Mouse (Mus musculus) adrenal gland, adult (tissue): ENCODE results near the gene Arl16.
"Not testable (repeated sequence)": the region's sequence is repeated elsewhere in the genome, so short reads cannot be mapped to it uniquely, and the experiment has no call there.

Experiments used
- DNase-seq, 2 experiments: peaks; one replicate each; pipeline ENCODE4 v3.0.0; 2022 to 2023; ENCODE audit warnings: low spot score in 1 of 2; ENCODE audit not compliant: inconsistent age in 2 of 2

The Arl16 gene

GRCm38 (mm10) chr11:120467051-120467735 lies at the start of gene Arl16:
Gene Arl16, minus strand, starts transcription at chr11:120467607.
- DNase-seq = peak; percentile 95 to 96

DNA sequence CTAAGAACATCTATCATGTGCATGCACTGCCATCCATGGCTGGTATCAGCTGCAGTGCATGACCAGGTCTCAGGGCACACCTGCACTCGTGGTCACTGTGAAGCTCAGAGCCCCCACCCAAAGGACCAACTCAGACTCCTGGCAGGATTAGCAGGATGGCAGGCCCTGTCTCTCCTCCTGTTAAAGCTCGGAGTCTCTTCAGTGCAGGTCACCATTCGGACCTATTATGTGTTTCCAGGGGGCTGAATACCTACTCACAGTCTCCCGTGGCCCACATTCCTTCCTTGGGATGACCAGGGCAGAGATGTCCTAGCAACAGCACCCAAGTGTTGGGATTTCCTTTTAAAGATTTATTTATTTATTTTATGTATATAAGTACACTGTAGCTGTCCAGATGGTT lies 49.7 kb upstream of the Arl16 start:
- DNase-seq = no peak

DNA sequence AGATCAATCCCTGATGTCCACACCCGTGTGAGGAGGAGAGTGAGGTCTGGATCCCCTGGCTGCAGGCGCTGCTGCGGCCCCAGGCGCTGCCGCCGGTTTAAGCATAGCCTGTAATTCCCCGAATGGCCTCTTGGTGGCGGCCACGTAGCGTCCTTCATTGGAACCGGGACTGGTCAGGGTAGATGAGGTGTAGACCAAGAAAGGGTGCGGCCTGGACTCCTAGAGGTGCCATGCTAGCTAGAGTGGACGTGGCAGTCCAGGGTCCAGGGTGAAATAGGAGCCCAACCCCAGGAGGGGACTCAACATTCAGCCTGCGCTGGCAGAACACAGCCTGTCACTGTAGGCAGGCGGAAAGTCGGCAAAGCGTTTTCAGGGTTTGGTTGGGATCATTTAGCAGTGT lies 48.2 kb upstream of the Arl16 start:
- DNase-seq = peak; percentile 85 to 97

- not testable (repeated sequence) for DNase-seq
Measured at GRCm38 (mm10) chr11:120514262-120514661, 46.9 kb upstream of the Arl16 start.

- no peak for DNase-seq
Measured at GRCm38 (mm10) chr11:120512790-120513453, 45.5 kb upstream of the Arl16 start.

DNA sequence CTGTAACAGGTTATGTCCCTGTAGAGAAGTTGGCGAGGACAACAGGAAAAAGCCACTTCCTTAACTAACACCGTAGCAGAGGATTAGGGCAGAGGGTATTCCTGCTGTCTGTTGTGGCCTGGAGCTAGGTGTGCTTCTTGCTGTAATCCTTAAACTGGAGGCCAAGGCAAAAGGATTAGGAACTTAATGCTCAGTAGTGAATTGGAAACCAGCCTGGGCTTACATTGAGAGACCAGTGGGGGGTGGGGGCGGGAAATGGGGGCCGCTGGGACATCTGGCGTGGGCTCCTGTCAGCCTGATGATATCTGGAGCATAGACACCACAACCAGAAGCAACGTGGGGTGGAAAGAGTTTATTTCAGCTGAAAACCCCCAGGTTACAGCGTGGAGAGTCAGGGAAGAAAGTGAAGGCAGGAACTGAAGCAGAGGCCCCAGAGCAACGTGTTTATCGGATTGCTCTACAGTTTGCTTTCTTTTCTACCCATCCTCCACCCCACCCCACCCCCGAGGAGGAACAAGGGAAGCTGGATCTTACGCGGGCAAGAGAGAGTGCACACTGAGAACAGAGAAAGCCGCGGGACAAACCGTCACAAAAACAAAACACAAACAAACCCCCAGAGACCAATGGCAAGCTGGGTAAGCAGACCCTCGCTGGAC lies 43.1 kb upstream of the Arl16 start:
- no peak for DNase-seq

DNA sequence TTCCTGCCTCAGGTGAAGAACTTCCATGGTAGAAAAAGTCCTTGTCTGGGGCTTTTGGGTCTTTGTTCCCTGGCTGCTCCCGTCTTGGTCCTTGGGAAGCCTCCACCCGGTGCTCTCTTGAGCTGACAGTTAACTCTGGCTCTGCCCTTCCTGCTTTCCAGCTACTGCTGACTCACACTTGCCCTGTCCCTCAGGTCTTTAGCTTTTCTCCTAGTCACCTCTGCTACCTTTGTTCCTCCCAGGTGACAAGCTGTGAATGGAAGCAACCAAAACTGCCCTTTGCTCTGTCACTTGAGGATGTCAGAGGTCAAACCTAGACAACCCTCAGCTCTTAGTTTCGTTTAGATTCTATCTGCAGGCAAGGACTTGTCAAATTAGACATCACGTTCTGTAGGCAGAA lies 42.5 kb upstream of the Arl16 start:
- no peak for DNase-seq

GRCm38 (mm10) chr11:120508290-120508870 lies 41.0 kb upstream of the Arl16 start:
- peak; percentile 55 to 57 for DNase-seq

GRCm38 (mm10) chr11:120507611-120508289 lies 40.3 kb upstream of the Arl16 start:
- DNase-seq = peak in 1 of 2 experiments; percentile 44

DNA sequence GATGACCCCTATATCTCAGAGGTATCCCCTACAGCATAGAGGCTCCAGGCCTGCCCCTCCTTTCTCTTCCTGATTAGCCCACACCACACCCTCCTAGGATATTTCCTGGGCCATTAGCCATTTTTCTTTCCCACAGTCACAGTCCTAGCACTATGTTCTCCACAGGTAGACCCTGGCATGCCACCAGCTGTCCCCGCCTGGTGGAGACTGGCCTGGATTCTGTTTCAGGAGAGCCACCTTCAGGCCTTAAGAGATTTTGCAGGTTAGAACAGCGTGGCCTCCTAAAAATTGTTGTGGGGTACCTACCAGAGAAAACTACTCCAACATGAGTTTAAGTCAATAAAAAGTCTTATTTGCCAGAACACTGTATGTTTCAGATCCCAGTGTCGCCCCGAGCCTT lies 39.5 kb upstream of the Arl16 start:
- DNase-seq = peak in 1 of 2 experiments; percentile 55

DNA sequence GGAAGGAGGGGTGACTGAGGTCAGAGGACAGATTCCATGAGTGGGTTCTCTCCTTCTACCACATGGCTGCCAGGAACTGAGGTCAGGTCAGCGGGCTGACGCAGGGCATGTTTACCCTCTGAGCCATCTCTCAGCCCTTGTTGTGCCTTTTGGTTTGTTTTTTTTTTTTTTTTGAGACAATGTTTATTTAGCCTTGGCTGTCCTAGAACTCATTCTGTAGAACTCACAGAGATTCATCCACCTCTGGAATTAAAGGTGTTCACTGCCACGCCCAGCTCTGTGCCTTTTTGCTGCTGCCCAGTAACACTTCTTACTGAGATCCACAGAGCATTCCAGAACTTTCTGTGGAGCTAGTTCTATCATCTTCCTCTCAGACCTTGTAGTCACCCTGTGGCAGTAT lies 38.3 kb upstream of the Arl16 start:
- DNase-seq = no peak

GRCm38 (mm10) chr11:120501701-120502100 lies 34.3 kb upstream of the Arl16 start:
- DNase-seq = peak in 1 of 2 experiments; percentile 29

DNA sequence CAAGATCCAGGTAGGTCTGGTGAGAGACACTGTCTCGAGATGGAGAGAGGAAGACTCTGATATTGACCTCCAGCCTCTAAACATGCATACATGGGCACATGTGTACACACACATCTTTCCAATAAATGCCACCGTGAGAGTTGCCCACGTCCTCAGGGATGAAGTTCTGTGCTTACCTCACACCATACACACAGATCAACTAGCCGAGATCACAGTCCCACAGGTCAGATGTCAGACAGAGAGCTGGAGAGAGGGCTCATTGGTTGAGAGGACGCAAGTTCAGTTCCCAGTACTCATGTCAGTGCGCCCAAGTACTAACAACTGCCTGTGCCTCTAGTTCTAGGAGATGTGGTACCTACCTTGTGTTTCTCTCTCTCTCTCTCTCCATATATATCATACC lies 33.6 kb upstream of the Arl16 start:
- peak in 1 of 2 experiments; percentile 33 for DNase-seq

GRCm38 (mm10) chr11:120500357-120500756 lies 33.0 kb upstream of the Arl16 start:
- peak in 1 of 2 experiments; percentile 66 for DNase-seq

- DNase-seq = no peak
Measured at GRCm38 (mm10) chr11:120499894-120500293, 32.5 kb upstream of the Arl16 start.

DNA sequence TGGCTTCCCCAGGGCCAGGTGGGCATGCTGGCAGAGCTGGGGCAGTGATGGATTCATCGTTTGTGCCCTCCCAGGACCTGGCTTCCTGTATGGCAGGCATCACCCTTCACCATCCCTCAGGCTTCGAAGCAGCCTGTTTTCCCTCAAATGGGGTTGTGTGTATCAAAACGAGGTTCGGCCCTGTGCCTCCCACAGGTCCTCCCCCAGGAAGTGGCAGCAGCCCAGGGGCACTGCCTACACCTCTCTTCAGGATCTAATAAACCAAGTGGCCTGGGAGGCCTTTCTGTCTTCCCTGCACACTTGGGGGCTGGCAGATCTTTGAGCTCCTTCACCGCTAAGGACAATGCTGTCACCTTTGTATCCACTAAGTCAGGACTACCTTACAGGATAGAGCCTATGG lies 31.5 kb upstream of the Arl16 start:
- no peak for DNase-seq

DNA sequence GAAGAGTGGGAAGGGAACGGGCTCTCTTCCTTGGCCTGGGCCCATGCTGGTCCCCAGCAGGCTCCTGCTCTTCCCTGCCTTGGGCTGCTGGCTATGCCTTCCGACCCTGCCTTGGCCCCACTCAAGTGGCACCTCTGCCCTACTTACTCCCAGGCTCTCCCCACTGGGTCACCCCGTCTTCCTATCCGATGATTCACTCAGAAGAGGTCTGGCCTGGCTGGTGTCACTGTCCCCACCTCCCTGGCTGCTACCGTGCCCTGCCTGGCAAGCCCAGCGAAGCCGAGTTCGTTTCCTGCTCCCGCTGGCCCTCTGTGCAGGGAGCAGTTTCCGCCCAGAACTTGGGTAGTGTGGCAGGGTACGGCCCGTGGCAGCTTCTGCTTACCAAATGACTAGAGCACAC lies 30.8 kb upstream of the Arl16 start:
- peak; percentile 80 to 82 for DNase-seq

DNA sequence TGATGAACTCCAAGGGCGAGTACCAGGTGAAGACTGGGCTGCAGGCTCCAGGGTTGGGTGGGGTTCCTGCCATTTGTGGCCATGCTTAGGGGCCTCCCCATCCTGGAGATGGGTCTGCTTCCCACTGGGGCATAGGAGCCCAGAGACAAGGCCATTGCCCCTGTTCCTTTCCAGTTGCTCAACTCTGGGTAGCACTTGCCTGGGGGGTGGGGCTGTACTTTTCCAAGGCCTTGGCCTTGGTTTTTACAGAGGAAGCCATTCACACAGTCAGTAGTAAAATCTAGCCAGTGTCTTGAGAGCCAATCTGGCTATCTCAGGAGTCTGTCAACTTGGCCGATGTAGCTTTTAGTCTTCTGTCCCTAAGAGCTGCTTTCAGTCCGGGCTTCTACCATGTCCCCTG lies 30.0 kb upstream of the Arl16 start:
- DNase-seq = peak; percentile 90 to 94

DNA sequence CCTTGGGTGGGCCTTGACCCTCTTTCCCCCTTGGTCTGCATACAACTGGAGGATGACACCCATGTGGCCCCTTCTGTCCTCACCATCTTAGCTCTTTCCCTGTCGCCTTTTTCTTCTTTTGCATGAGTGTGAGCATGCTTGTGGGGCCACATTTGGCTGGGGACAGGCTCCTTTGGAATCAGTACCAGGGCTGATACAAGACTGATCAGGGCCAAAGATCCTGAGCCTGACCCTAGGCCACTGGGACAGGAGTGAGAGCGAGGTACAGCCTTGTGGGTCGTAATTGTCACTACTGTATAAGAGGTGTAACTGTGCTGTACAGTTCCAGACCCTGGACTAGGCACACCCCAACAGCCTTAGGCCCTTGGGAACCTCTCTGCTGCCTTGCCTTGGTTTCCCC lies 26.5 kb upstream of the Arl16 start:
- peak in 1 of 2 experiments; percentile 26 for DNase-seq

DNA sequence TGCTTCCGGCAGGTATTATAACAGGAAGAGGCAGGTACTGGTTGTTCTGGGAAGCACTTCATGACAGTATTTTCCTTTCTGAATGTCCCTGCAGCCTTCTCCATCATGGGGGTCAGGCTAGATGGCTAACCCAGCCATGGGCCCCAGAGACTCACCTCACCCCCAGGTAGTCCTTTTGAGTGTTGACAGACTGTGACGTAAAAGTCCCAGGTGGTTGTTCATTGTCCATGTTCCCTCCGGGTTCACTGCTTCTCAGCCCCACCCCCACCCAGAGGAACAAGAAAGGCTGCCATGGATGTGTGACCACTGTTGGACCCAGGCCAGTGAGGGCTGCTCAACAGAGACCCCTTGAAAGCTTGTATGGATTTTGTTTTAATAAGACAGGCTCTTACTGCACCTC lies 25.9 kb upstream of the Arl16 start:
- no peak for DNase-seq

DNA sequence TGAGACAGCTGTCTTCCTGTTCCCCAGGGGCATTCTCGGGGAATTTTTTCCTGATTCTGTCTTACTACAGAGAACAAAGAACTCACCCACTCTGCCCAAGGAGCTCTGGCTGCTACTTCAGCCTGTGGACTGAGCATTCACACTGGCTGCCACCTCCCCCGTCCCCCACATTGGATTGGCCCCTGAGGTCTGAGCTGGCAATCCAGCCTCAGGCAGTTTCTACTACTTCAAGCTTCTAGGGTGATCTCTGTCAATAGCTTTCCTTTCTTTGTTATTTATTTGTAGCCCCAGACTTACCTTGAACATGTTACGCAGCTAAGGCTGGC lies 25.4 kb upstream of the Arl16 start:
- no peak for DNase-seq
